Mouse (Mus musculus) layer of hippocampus, adult 18-20 months (tissue): ENCODE results near the gene Adam23. TPM values are rescaled to one million over a fixed set of nuclear protein-coding genes. Genes with fewer than 3 reads are reported as not detected.
"Not testable (repeated sequence)": the region's sequence is repeated elsewhere in the genome, so short reads cannot be mapped to it uniquely, and the experiment has no call there.

Experiments
- DNase-seq, 2 experiments: peaks; one replicate each; pipeline ENCODE4 v3.0.0; 2022; ENCODE audit warnings: low spot score in 2 of 2
- total RNA-seq, 2 experiments: library from RNA; stranded (reverse); gene quantifications; 2 replicates each; pipeline ENCODE4 v1.2.3; 2021

The Adam23 gene
- total RNA-seq, 2 experiments from 2014 or later = 118 to 133 TPM

DNA sequence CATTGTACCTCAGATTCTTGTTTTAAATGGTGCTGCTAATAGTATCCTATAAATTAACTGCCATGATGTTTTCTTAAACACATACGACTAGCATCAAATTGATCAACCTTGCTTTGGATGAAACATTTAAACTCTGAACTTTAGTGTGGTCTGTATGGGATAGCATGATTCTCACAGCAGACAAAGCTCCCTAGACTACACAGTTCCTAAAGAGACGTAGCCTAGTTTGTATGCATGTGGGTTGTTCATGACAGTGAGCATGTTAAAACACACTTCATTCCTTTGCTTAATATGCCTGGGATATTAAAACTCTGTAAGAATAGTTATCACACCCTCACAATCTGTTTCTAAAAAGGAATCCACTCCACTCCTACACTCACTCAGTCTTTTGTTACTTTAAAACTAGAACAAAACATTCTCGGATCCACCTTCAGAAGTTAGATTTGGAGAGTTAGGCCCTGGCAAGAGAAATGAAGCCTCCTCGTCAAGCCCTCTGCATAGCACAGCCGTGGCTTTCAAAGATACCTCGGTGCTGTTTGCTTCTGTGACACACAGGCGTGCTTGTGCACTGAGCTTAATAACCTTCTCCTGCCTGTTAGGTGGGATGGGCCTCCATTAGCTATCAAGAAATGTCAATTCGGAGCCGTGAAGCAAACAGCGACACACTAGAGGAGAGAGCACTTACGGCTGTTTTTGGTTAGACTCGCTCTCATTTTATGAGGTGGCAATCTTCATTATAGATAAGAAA lies 128.3 kb downstream of the Adam23 start:
- no peak for DNase-seq

DNA sequence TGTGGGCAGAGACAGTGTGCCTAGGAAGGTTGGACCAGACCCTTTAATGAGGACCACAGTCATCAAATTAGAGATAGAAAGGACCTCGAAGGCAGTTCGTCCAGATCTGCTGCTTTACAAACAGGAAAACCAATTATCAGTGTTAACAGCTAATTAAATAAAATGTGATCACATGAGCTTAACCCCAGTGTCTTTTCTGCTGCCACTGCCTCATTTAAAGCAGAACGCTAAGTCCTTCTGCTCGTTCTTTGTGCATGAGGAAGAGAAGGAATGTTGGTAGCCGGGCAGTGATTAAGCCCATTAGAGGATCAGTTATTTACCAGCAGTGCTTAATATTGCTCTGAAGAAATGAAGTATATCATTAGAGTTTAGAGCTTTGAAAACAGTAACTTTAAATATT lies 131.1 kb downstream of the Adam23 start:
- no peak for DNase-seq

DNA sequence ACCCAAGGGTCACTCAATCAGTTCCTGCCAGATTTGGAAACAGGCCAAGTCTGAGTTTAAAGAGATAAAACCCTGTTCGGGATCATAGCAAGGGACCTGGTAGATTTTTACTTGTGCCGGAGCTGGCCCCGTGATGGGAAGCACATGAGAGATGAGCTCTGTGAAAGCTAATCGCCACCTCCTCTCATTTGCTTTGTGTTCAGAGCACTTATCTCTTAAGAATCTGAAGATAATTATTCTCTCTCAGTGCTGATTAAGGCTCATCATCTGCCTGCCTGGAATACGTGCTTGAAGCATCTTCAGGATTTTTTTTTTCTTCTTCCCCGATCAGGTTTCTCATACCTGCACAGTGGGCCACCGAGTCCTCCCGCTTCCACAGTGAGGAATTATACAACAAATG lies 133.5 kb downstream of the Adam23 start:
- no peak for DNase-seq

DNA sequence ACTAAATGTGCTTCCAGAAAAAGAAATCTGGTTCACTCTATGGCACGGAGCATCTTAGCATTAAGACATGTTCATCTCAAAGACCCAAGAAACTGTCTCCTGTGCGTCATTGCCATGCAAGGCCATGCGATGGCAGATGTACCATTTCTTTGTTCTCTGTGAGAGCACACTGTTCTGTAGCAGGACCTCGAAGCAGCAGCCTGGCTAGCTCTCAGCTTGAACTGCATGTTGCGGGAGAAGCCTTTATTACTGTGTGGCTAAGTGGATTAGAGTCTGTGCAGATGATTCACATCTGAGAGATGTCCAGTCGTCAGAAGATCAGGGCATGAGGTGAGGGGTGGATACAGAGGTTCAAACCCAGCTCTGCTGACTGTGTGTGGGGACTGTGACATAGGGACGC lies 141.2 kb downstream of the Adam23 start:
- no peak for DNase-seq

DNA sequence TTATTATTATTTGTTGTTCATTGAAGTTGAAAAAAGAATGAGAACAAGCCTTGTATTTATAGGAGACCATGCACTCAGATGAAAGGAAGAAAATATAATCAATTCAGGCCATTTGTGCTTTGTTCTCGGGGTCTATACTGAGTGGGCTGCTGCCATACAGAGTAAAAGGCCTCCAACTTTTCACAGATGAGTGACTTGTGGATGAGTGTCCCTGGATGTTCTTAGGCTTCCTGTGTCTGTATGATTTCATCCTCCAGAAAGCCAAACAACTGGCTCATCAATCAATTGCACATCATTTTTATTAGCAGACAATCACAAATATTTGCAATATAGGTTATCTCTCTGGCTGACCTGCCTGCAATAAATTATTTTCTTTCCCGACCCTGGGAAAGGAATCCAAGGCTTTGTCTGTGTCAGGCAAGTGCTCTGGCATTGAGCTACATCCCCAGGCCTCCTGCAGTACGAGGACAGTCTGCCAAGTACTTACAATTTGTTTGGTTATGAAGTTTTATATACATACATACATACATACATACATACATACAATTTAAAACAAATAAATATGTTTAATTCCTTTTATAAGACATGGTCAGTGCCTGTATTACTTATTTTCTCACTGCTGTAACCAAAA lies 158.3 kb downstream of the Adam23 start:
- DNase-seq = no peak

DNA sequence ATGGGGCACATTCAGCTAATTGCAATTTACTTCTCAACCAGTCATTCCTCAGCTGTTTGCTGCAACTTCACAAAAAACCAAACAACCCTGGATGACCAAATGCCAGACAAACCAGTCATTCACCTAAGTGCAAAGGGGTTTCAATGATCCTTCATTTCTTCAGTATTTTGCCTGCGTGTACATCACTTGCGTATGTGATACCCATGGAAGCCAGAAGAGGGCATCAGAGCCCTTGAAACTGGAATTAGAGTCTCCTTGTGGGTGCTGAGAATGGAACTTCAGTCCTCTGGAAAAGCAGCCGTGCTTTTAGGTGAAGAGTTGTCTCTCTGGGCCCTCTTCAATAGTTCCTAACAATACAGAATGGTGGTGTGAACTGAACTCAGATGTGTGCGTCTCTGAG lies 163.9 kb downstream of the Adam23 start:
- no peak for DNase-seq

DNA sequence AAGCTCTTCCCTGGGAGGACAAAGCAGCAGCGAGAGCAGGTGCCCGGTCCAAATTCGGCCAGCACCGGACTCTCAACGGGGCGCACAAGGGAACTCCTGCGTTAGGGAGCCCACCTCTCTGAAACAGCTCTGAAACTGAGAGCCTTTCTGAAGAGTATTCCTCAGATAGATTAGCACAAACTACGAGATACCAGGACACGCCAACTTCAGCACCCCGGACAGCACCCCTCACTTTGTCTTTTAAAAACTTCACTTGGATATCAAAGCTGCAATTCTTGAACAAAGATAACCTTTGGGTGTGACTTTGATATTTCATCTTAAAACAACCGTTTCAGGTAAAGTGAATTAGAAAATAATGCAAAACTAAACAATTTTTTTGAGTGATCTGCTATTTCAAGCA lies 168.9 kb downstream of the Adam23 start:
- DNase-seq = no peak

DNA sequence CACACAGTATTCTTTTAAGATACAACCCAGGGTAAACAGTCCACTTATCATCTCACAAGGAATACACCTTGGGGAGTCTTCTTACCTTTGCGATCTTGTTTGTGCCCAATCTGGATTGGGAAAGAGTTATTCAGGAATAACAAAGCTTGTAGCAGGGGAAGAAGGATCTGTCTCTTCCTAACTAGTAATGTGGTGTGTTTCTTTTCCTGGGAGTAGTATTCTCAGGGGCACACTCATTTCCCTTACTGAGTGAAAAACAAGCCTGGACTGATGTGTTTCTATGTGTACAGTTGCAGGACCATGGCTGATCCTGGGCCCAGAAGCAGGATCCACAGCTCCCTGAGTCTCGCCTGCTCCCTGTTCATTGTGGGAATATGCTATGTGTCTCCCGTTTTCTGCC lies 170.0 kb downstream of the Adam23 start, which contains the start of gene Gm39653:
Gm39653 (plus strand) TSS at position 301 of the 400 bp plus-strand sequence.
- DNase-seq = no peak

DNA sequence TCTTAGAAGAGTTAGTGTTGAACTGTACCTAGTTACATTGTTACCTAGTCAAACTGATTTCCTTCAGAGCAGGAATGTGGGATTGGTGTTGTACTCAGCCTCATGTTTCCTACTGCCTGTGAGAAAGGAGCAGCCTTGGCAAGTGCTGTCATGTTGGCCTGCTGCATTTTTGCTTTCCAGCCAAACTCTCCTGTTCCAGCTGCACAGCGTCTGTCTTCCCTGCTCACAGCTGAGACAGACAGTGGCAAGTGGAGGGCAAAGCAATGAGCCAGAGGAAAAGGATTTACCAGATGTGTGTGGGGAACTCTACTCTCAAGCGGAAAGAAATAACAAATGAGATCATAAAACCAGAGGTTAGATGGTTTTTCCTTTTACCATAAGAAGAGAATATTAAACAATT lies 182.5 kb downstream of the Adam23 start:
- no peak for DNase-seq

DNA sequence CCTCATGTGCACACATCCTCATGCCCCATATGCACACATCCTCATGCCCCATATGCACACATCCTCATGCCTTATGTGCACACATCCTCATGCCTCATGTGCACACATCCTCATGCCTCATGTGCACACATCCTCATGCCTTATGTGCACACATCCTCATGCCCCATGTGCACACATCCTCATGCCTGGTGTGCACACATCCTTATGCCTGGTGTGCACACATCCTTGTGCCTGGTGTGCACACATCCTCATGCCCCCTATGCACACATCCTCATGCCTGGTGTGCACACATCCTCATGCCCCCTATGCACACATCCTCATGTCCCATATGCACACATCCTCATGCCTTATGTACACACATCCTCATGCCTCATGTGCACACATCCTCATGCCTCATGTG lies 184.7 kb downstream of the Adam23 start:
- DNase-seq = not testable (repeated sequence)

DNA sequence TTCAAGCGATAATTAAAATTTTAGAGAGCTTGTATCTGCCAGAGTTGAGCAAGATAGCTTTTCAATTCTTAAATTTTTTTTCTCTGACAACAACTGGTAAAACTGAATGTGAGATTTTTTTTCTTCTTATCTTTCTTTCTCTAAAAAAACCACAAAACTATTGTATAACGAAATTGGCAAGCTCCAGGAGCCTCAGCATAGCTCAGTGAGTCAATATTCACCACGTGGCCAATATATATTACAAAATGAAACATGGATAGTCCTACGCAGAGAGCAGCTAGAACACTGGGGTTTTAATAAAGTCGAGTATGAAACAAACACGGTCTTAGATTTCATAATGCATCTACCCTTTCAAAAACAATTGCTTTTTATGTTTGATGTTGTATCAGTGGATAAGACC lies 194.2 kb downstream of the Adam23 start:
- no peak for DNase-seq

Other genes starting within 250 kb of the Adam23 start
- under 1 TPM; 0.47 to 0.48 TPM for gene Gpr1, start 231.3 kb upstream of the Adam23 start, total RNA-seq
- 10 to 100 TPM; 19.3 to 19.5 TPM for gene Zdbf2, start 172.6 kb upstream of the Adam23 start, total RNA-seq
- gene Gm39653, start 170.1 kb downstream of the Adam23 start, total RNA-seq = not detected
- under 1 TPM in 1 of 2 experiments, not detected in 1; 0.12 TPM for gene Dytn, start 241.0 kb downstream of the Adam23 start, total RNA-seq